Mouse (Mus musculus) olfactory bulb, adult 2 months (tissue): ENCODE measurements around the gene Phf6.

Experiments
- CTCF ChIP-seq: fragments of 200-500 bp; IDR thresholded peaks from 2 replicates; pipeline ENCODE4 v1.5.1; 2012; ENCODE audit warnings: low read depth, mild to moderate bottlenecking, low read length, moderate library complexity; ENCODE audit not compliant: insufficient read depth
- POLR2A ChIP-seq: fragments of 200-500 bp; IDR thresholded peaks from 2 replicates; pipeline ENCODE4 v1.6.1; 2012; ENCODE audit warnings: mild to moderate bottlenecking, low read depth, low read length, moderate library complexity; ENCODE audit not compliant: insufficient read depth

- TF ChIP-seq POLR2A (no peak), CTCF (no peak)
Measured at GRCm38 (mm10) chrX:52930191-52930590, 18.1 kb downstream of the Phf6 start.
